ENCODE assay signal across 8 mouse cellular contexts in genomic region chr5:122391178-122391785, GRCm38 (mm10). TPM values are rescaled to one million over a fixed set of nuclear protein-coding genes. Genes with fewer than 3 reads are reported as not detected.
DNase-seq lines count a peak whose midpoint lies in the region; ATAC-seq lines count a peak whose summit lies in the region.

No protein-coding gene starts in this region.

- WGBS in kidney, embryonic 15.5 days, result 52% methylated on average over 16 of the region's 16 CpGs
- WGBS in embryonic facial prominence, embryonic 14.5 days, result 53% methylated on average over 15 of the region's 16 CpGs
- 49% methylated on average over 16 of the region's 16 CpGs for WGBS in intestine, embryonic 15.5 days
- WGBS in midbrain, embryonic 16.5 days, result 52% methylated on average over 15 of the region's 16 CpGs

- H3K4me1 ChIP-seq in kidney, embryonic 15.5 days, result peaks cover 17% of the 10 kb centered on the region
- H3K4me1 ChIP-seq in embryonic facial prominence, embryonic 14.5 days (ENCODE audit: control insufficient read depth, insufficient read depth, low read length), result peaks cover 9% of the 10 kb centered on the region; the same call in 1 of the 2 replicates
- peaks cover 6% of the 10 kb centered on the region; the same call in 1 of the 2 replicates for H3K4me1 ChIP-seq in intestine, embryonic 15.5 days (replicated peaks)
- H3K4me1 ChIP-seq in midbrain, embryonic 16.5 days (ENCODE audit: control insufficient read depth, insufficient read depth, low read length), result peaks cover 9% of the 10 kb centered on the region

- no peak overlapping the region for H3K27ac ChIP-seq in kidney, embryonic 15.5 days
- no peak overlapping the region for H3K27ac ChIP-seq in embryonic facial prominence, embryonic 14.5 days (replicated peaks; ENCODE audit: low read depth, low read length)
- H3K27ac ChIP-seq in intestine, embryonic 15.5 days, result no peak overlapping the region
- H3K27ac ChIP-seq in midbrain, embryonic 16.5 days (ENCODE audit: low read length), result peak overlapping the region; percentile 69; the same call in 1 of the 2 replicates

- H3K27me3 ChIP-seq in kidney, embryonic 15.5 days, result no peaks in the 10 kb centered on the region
- no peaks in the 10 kb centered on the region for H3K27me3 ChIP-seq in embryonic facial prominence, embryonic 14.5 days (replicated peaks; ENCODE audit: control insufficient read depth, insufficient read depth, low read length)
- H3K27me3 ChIP-seq in intestine, embryonic 15.5 days (replicated peaks), result no peaks in the 10 kb centered on the region
- H3K27me3 ChIP-seq in midbrain, embryonic 16.5 days (ENCODE audit: control insufficient read depth, insufficient read depth, low read depth, low read length), result no peaks in the 10 kb centered on the region

- H3K9ac ChIP-seq in kidney, embryonic 15.5 days, result no peak overlapping the region
- H3K9ac ChIP-seq in embryonic facial prominence, embryonic 14.5 days (ENCODE audit: low read depth, low read length), result peak overlapping the region; percentile 93; the same call in 1 of the 2 replicates
- H3K9ac ChIP-seq in intestine, embryonic 15.5 days, result no peak overlapping the region
- H3K9ac ChIP-seq in midbrain, embryonic 16.5 days (ENCODE audit: low read depth, low read length), result no peak overlapping the region

- peak overlapping the region; percentile 74 for H3K4me2 ChIP-seq in kidney, embryonic 15.5 days
- peak overlapping the region; percentile 77 for H3K4me2 ChIP-seq in embryonic facial prominence, embryonic 14.5 days (ENCODE audit: low read depth, low read length)
- peak overlapping the region; percentile 68 for H3K4me2 ChIP-seq in intestine, embryonic 15.5 days (replicated peaks)
- peak overlapping the region; percentile 39 for H3K4me2 ChIP-seq in midbrain, embryonic 16.5 days (ENCODE audit: low read length)

- no peaks in the 10 kb centered on the region for H3K9me3 ChIP-seq in kidney, embryonic 15.5 days (replicated peaks)
- no peaks in the 10 kb centered on the region for H3K9me3 ChIP-seq in embryonic facial prominence, embryonic 14.5 days (ENCODE audit: control insufficient read depth, low read length)
- no peaks in the 10 kb centered on the region for H3K9me3 ChIP-seq in intestine, embryonic 15.5 days
- no peaks in the 10 kb centered on the region for H3K9me3 ChIP-seq in midbrain, embryonic 16.5 days (replicated peaks; ENCODE audit: control insufficient read depth, low read length, poor library complexity, severe bottlenecking)

- peak overlapping the region; percentile 93 for H3K4me3 ChIP-seq in kidney, embryonic 15.5 days (replicated peaks)
- H3K4me3 ChIP-seq in embryonic facial prominence, embryonic 14.5 days (ENCODE audit: low read depth, low read length), result peak overlapping the region; percentile 91
- peak overlapping the region; percentile 82 for H3K4me3 ChIP-seq in intestine, embryonic 15.5 days (replicated peaks)
- H3K4me3 ChIP-seq in midbrain, embryonic 16.5 days (ENCODE audit: low read depth, low read length), result peak overlapping the region; percentile 73; the same call in 1 of the 2 replicates

- no peak for ATAC-seq in kidney, embryonic 15.5 days (replicated peaks; ENCODE audit: low FRiP score)
- ATAC-seq in embryonic facial prominence, embryonic 14.5 days (ENCODE audit: low read depth), result no peak
- ATAC-seq in intestine, embryonic 15.5 days, result peak; percentile 11; the same call in 1 of the 2 replicates
- ATAC-seq in midbrain, embryonic 16.5 days, result peak; percentile 38; the same call in 1 of the 2 replicates
- ATAC-seq in erythroid progenitor cell, adult 5-6 weeks (replicated peaks; ENCODE audit: low FRiP score, poor library complexity, severe bottlenecking), result no peak
- no peak for ATAC-seq in CD4-positive, CD25-positive, alpha-beta regulatory T cell, adult 4 months

- DNase-seq in kidney, adult 8-10 months, result no peak
- no peak for DNase-seq in embryonic facial prominence, embryonic 14.5 days (ENCODE audit: low spot score)
- DNase-seq in kidney, postnatal 36 days, result no peak

- peaks cover 9% of the 10 kb centered on the region; the same call in 1 of the 2 replicates for H3K36me3 ChIP-seq in kidney, embryonic 15.5 days
- H3K36me3 ChIP-seq in embryonic facial prominence, embryonic 14.5 days (ENCODE audit: control insufficient read depth, insufficient read depth, low read length), result 0 out of 2 replicates have a peak, but pooled peaks cover under 1% of the 10 kb centered on the region
- H3K36me3 ChIP-seq in intestine, embryonic 15.5 days, result no peaks in the 10 kb centered on the region
- no peaks in the 10 kb centered on the region for H3K36me3 ChIP-seq in midbrain, embryonic 16.5 days (ENCODE audit: control insufficient read depth, insufficient read depth, low read length)

RNA-seq across cellular contexts. Expression of gene Arpc3, which starts 0.4 kb away (rescaled TPM):
- 131 and 169 TPM in 2 replicates for polyA plus RNA-seq in kidney, embryonic 15.5 days (2015; fragmentation: Nextera tagmentation; extraction: Ambion mirVana)
- polyA plus RNA-seq in embryonic facial prominence, embryonic 14.5 days (2014; fragmentation: Nextera tagmentation; extraction: Ambion mirVana), result 50.3 and 51.8 TPM in 2 replicates
- polyA plus RNA-seq in intestine, embryonic 15.5 days (2015; fragmentation: Nextera tagmentation; extraction: Ambion mirVana), result 128 and 138 TPM in 2 replicates
- 168 and 172 TPM in 2 replicates for polyA plus RNA-seq in midbrain, embryonic 16.5 days (2015; fragmentation: Nextera tagmentation; extraction: Ambion mirVana)
- 115 and 159 TPM in 2 replicates for total RNA-seq in erythroid progenitor cell, adult 5-6 weeks (2015; ENCODE audit: low replicate concordance)
- 270 and 286 TPM in 2 replicates for total RNA-seq in erythroid progenitor cell, adult 5-6 weeks (2017; ENCODE audit: low replicate concordance)
- 100 to 1,000 TPM; 394 to 533 TPM for polyA plus RNA-seq in CD4-positive, CD25-positive, alpha-beta regulatory T cell, adult 4 months (2017; shearing (Covaris generic))

RNA-seq across cellular contexts. Expression of gene Fam216a, which starts 19.1 kb away (rescaled TPM):
- polyA plus RNA-seq in kidney, embryonic 15.5 days (2015; fragmentation: Nextera tagmentation; extraction: Ambion mirVana), result 57.6 and 63.6 TPM in 2 replicates
- 73.9 and 77.3 TPM in 2 replicates for polyA plus RNA-seq in embryonic facial prominence, embryonic 14.5 days (2014; fragmentation: Nextera tagmentation; extraction: Ambion mirVana)
- 44.0 and 48.0 TPM in 2 replicates for polyA plus RNA-seq in intestine, embryonic 15.5 days (2015; fragmentation: Nextera tagmentation; extraction: Ambion mirVana)
- polyA plus RNA-seq in midbrain, embryonic 16.5 days (2015; fragmentation: Nextera tagmentation; extraction: Ambion mirVana), result 135 and 139 TPM in 2 replicates
- 10.8 and 20.1 TPM in 2 replicates for total RNA-seq in erythroid progenitor cell, adult 5-6 weeks (2015; ENCODE audit: low replicate concordance)
- 10.4 and 19.4 TPM in 2 replicates for total RNA-seq in erythroid progenitor cell, adult 5-6 weeks (2017; ENCODE audit: low replicate concordance)
- polyA plus RNA-seq in CD4-positive, CD25-positive, alpha-beta regulatory T cell, adult 4 months (2017; shearing (Covaris generic)), result 1 to 10 TPM; 6.9 to 7.4 TPM

RNA-seq across cellular contexts. Expression of gene Gpn3, which starts 19.6 kb away (rescaled TPM):
- polyA plus RNA-seq in kidney, embryonic 15.5 days (2015; fragmentation: Nextera tagmentation; extraction: Ambion mirVana), result 69.7 and 74.6 TPM in 2 replicates
- 62.1 and 64.7 TPM in 2 replicates for polyA plus RNA-seq in embryonic facial prominence, embryonic 14.5 days (2014; fragmentation: Nextera tagmentation; extraction: Ambion mirVana)
- polyA plus RNA-seq in intestine, embryonic 15.5 days (2015; fragmentation: Nextera tagmentation; extraction: Ambion mirVana), result 62.9 and 67.2 TPM in 2 replicates
- polyA plus RNA-seq in midbrain, embryonic 16.5 days (2015; fragmentation: Nextera tagmentation; extraction: Ambion mirVana), result 42.3 and 42.7 TPM in 2 replicates
- 30.2 and 39.6 TPM in 2 replicates for total RNA-seq in erythroid progenitor cell, adult 5-6 weeks (2015; ENCODE audit: low replicate concordance)
- 15.2 and 16.8 TPM in 2 replicates for total RNA-seq in erythroid progenitor cell, adult 5-6 weeks (2017; ENCODE audit: low replicate concordance)
- 10 to 100 TPM; 56.9 to 67.7 TPM for polyA plus RNA-seq in CD4-positive, CD25-positive, alpha-beta regulatory T cell, adult 4 months (2017; shearing (Covaris generic))

RNA-seq across cellular contexts. Expression of gene Anapc7, which starts 30.2 kb away (rescaled TPM):
- 44.4 and 46.9 TPM in 2 replicates for polyA plus RNA-seq in kidney, embryonic 15.5 days (2015; fragmentation: Nextera tagmentation; extraction: Ambion mirVana)
- polyA plus RNA-seq in embryonic facial prominence, embryonic 14.5 days (2014; fragmentation: Nextera tagmentation; extraction: Ambion mirVana), result 23.1 and 24.9 TPM in 2 replicates
- polyA plus RNA-seq in intestine, embryonic 15.5 days (2015; fragmentation: Nextera tagmentation; extraction: Ambion mirVana), result 35.2 and 38.3 TPM in 2 replicates
- 44.3 and 45.9 TPM in 2 replicates for polyA plus RNA-seq in midbrain, embryonic 16.5 days (2015; fragmentation: Nextera tagmentation; extraction: Ambion mirVana)
- 14.1 and 26.4 TPM in 2 replicates for total RNA-seq in erythroid progenitor cell, adult 5-6 weeks (2015; ENCODE audit: low replicate concordance)
- 22.3 and 34.3 TPM in 2 replicates for total RNA-seq in erythroid progenitor cell, adult 5-6 weeks (2017; ENCODE audit: low replicate concordance)
- polyA plus RNA-seq in CD4-positive, CD25-positive, alpha-beta regulatory T cell, adult 4 months (2017; shearing (Covaris generic)), result 10 to 100 TPM; 17.7 to 22.8 TPM

RNA-seq across cellular contexts. Expression of gene Vps29, which starts 37.1 kb away (rescaled TPM):
- 218 and 230 TPM in 2 replicates for polyA plus RNA-seq in kidney, embryonic 15.5 days (2015; fragmentation: Nextera tagmentation; extraction: Ambion mirVana)
- 211 and 218 TPM in 2 replicates for polyA plus RNA-seq in embryonic facial prominence, embryonic 14.5 days (2014; fragmentation: Nextera tagmentation; extraction: Ambion mirVana)
- polyA plus RNA-seq in intestine, embryonic 15.5 days (2015; fragmentation: Nextera tagmentation; extraction: Ambion mirVana), result 268 and 278 TPM in 2 replicates
- polyA plus RNA-seq in midbrain, embryonic 16.5 days (2015; fragmentation: Nextera tagmentation; extraction: Ambion mirVana), result 320 and 347 TPM in 2 replicates
- 40.2 and 62.7 TPM in 2 replicates for total RNA-seq in erythroid progenitor cell, adult 5-6 weeks (2015; ENCODE audit: low replicate concordance)
- total RNA-seq in erythroid progenitor cell, adult 5-6 weeks (2017; ENCODE audit: low replicate concordance), result 15.1 and 32.0 TPM in 2 replicates
- 100 to 1,000 TPM; 193 to 203 TPM for polyA plus RNA-seq in CD4-positive, CD25-positive, alpha-beta regulatory T cell, adult 4 months (2017; shearing (Covaris generic))

Comparison
In these comparisons a context has a peak if more than half of its experiments do, and no peak if none do; other contexts are left out.
1. ATAC-seq: peak in intestine, embryonic 15.5 days (single experiment) and midbrain, embryonic 16.5 days (single experiment); none in kidney, embryonic 15.5 days (single experiment), embryonic facial prominence, embryonic 14.5 days (single experiment), erythroid progenitor cell, adult 5-6 weeks (single experiment) and CD4-positive, CD25-positive, alpha-beta regulatory T cell, adult 4 months (single experiment).
2. Peak in every context shown above with its lines, with median percentiles within 50 percentile points of each other: H3K4me2 ChIP-seq and H3K4me3 ChIP-seq.